Mouse (Mus musculus) urinary bladder, postnatal 14 days (tissue): ENCODE data around the gene Shpk.

Experiments used
- DNase-seq: peaks from one replicate; pipeline ENCODE4 v3.0.0; 2021; ENCODE audit warnings: low spot score

Shpk gene

GRCm38 (mm10) chr11:73199230-73199712 lies at the start of gene Shpk:
Gene Shpk (plus strand): TSS chr11:73199460.
- peak; percentile 94 for DNase-seq

DNA sequence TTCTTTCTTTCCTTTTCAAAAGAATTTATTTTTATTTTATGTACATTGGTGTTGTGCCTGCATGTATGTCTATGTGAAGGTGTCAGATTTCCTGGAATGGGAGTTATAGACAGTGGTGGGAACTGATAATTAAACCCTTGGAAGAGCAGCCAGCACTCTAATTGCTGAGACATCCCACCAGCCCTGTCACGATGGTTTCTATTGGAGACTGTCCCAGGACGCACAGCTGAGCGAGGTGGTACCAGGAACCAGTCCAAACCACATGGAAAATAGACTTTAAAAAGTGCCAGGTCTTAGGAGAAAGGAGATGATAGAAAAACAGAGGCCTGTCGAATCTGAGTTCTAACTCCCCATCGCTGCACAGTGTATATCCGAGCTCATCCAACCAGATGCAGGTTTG lies 44.2 kb upstream of the Shpk start:
- DNase-seq, result no peak

DNA sequence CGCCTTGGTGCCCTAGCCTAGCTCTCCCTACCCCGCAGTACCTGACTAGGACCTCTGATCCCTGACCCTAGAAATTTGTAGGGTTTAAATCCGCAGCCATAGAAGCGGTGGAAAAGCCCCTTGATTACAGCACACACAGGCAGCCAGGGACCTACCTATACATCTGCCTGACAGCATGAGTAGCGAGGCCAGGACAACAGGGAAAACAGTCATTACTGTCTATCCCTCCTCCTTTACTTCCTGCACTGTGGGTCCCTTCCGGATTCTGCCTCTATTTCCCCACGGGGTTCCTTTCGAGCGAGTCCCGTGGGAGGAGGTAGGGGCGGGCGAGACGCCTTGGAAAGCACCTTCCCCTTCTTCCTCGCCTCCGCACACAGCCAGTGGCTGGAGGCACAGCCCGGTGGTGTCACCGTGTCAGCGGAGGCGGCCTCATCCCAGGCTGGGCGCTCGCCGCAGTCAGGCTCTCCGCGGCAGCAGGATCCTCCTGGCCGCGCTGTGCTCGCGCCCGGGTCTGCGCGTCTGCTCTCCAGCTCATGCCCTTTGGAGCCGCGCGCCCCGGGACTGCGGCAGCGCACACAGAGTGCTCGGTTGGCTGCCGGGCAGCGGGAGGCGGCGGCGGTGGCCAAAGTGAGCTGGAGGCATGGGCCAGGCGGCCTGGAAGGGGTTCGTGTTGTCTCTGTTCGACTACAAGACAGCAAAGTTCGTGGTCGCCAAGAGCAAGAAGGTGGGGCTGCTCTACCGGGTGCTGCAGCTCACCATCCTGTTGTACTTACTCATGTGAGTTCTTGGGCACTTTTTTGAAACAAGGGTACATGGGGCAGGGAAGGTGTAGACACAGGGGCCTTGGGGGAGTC lies 39.1 kb upstream of the Shpk start, which contains the start of gene P2rx5:
P2rx5 (plus strand) TSS at position 465 of the 854 bp plus-strand sequence.
- DNase-seq, result peak; percentile 29

DNA sequence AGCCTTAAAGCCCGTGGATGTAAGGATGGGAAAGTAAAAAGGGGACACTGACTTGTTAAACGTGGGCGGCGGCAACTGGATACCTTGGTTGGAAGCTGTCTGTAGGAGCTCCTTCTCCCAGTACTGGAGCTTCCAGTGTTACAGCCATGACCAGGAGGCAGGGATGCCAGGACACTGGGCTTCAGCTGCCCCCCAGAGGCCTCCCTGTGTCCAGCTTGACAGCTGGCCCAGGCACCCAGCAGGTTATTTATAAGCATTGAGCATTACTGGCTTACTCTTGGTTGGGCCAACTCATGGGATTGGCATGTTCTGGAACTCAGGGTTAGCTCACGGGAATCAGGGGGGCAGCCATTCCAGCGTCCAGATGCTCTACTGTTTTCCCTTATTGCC lies 38.5 kb upstream of the Shpk start:
- no peak for DNase-seq

DNA sequence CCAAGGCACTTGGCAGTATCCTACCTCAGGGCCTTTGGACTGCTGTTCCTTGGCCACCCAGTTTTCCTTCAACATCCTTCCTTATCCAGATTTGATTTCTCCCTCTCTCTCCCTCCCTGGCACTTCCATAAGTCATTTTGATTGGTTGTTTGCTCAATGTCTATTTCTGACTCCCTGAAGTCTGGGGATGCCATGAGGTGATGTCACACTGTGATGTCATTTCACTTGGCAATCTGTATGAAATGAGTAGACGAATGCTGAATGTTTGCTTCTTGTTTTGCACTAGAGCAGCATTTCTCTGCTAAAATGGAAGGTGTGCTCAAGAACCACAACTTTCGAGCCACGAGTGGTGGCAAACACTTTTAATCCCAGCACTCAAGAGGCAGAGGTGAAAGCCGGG lies 37.6 kb upstream of the Shpk start:
- no peak for DNase-seq

GRCm38 (mm10) chr11:73162284-73162683 lies 37.0 kb upstream of the Shpk start:
- no peak for DNase-seq

DNA sequence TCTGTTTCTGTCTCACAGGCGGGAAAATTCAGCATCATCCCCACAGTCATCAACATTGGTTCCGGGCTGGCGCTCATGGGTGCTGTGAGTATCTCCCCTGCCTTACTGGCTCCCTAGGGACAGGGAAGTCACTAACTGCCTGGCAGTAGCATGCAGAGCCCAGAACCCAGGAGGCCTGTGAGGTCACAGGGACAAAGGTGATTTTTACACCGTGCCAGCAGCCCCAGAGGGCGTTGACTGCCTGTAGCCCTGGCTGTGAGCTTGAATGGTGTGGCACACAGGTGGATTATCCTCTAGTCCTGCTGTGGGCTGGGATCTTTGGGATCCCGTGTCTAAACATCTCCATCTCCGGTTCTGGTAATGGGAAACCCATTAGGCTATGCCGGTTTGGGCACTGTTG lies 31.2 kb upstream of the Shpk start:
- no peak for DNase-seq

DNA sequence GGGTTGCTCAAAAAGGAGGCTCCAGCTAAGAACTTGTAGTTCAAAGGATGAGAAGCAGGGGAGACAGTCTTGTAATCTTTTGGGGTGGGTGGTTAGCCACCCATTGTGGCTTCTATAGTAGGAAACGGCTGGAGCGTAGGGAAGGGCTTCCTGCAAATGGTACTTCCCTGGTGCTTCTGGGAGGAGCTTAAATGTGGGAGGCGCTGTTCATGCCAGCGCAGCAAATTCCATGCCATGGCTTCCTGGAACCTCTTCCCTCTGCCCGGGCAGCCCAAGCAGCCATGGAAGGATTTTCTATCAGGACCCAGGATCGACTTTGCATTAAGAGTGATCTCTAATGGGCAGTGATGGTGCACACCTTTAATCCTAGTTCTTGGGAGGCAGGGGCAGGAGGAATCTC lies 30.7 kb upstream of the Shpk start:
- no peak for DNase-seq

GRCm38 (mm10) chr11:73169231-73169630 lies 30.0 kb upstream of the Shpk start:
- peak; percentile 67 for DNase-seq

GRCm38 (mm10) chr11:73172186-73172585 lies 27.1 kb upstream of the Shpk start:
- peak; percentile 55 for DNase-seq

- DNase-seq, result peak; percentile 46
Observed at GRCm38 (mm10) chr11:73175612-73176011, 23.6 kb upstream of the Shpk start.

DNA sequence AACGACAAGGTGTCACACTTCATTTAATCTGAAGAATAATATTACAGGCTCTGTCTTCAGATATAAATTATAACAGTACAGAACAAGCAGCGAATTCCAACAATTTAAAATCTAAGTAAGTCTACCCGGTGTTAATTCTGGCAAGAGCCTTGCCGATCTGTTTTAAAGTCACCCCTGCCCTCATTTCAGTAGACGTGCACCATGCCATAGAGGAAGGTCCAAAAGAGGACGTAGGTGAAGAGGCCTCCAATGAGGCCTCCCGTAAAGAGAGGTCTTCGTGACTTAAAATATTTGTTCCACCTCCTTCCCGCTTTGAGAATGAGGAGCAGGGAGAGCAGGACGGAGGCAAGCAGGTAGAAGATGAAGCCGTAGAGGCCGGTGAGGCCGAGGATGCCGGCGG lies 23.1 kb upstream of the Shpk start:
- no peak for DNase-seq

DNA sequence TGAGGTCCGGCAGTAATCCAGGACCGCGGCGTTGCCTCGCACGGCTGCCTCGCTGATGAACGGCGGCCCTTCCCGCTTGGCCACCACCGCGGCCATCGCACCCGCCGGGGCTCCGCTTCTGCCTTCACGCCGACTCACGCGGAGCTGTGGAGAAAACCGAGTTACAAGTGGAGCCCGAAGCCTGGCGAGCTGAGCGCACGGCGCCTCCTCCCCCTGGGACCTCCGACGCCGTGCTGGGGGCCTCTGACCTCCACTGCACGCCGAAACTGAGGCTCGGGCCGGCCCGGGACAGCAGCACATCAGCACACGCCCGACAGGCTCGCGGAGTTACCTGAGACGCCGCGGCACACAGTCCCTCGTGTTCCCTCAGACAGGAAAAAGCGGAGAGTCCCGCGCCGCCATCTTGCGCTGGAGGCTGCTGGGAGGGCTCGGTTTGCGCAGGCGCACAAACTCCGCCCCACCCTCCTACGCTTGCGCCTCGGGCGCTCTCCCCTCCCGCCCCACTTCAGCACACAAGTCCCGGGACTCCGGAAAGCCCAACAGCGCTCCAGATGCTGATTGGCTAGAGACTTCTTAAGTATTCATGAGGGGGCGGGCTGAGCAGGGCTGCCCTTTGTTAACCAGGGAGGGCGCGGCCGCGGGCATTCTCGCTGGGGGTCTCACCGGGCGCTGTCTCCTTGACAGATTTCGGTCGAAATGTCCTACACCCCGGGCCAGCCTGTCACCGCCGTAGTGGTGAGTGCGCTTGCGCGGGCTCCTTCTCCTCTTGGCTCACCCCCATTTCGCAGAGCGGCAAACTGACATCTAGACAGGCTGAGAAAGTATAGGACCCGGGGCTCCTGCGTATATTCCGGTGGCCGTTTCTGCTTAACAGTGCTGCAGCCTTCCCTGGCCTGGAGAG lies 22.4 kb upstream of the Shpk start, which contains the start of the genes Emc6 and Tax1bp3:
Emc6 (minus strand) TSS at position 430 of the 901 bp plus-strand sequence.
Tax1bp3 (plus strand) TSS at position 476 of the 901 bp plus-strand sequence.
- DNase-seq, result peak; percentile 96

- peak; percentile 93 for DNase-seq
Observed at GRCm38 (mm10) chr11:73177509-73177875, 21.8 kb upstream of the Shpk start.

GRCm38 (mm10) chr11:73177895-73178294 lies 21.4 kb upstream of the Shpk start:
- no peak for DNase-seq

- no peak for DNase-seq
Observed at GRCm38 (mm10) chr11:73185872-73186615, 13.2 kb upstream of the Shpk start.

- no peak for DNase-seq
Observed at GRCm38 (mm10) chr11:73187231-73187630, 12.0 kb upstream of the Shpk start.

DNA sequence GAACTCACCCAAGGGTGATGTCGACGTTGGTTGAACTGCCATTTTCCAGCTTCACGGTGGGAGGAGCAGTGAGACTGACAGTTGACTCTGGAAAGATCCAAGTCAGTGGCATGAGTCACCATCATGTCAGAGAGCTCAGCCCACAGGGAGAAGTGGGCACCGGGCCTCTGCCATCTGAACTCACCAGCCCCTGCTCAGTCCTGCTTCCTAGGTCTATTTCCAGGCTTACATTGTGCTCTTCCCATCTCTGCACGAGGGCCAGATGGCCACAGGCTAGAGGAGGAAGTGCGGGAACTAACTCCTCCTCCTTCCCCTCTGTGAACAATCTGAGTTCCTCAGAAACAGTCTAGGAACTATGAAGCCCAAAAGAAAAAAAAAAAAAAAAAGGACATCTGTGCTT lies 6.2 kb upstream of the Shpk start:
- DNase-seq, result no peak

DNA sequence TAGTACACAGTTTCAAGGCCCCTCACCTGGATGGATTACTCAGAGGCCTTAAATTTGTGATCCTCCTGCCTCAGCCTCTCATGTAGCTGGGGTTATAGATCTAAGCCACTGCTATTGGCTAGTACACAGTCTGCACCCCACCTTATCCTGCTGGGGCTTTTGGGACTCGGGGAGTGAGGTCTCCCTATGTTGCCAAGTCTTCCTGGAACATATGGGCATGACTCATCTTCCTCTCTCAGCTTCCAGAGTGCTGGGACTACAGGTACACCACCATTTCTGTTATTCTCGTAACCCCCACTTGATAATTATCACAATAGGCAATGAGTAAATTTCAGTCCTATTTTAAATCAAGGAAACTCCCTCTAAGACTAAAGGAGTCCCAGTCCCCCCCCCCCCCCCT lies 4.8 kb upstream of the Shpk start:
- no peak for DNase-seq

GRCm38 (mm10) chr11:73198190-73198589 lies 1.1 kb upstream of the Shpk start:
- no peak for DNase-seq

DNA sequence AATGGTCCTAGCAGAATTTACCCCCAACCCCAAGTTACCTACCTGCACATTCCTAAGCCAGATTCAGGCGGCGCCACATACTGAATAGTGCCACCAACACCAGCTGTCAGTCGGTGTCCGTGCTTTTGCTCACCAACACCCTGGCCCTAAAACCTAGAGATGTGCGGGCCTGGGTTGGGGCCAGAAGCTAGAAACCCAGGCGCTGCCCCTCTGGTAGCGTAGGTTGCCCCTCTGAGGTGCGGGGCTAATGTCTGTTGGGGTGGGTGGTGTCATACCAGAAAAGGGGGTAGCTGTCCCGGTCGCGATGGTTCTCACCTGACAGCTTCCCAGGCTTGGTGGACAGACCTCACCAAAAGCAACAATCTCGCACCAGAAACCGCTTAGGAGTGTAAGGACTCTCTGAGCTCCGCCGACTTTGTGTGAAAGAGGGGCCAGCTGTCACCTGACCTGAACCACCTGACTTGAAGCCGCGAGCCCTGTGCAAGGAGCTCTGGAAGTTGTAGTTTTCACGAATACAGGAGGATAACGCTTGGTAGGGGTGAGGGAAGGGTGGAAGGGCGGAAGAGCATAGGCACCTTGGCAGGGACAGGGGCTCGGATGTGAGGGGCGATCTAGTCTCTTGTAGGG lies 544 bp upstream of the Shpk start, which contains the start of gene Ctns:
Ctns (minus strand) TSS at position 440 of the 627 bp plus-strand sequence.
- DNase-seq, result peak; percentile 83
